Comparison of ENCODE assay signal across 27 mouse cellular contexts in the genomic region with DNA sequence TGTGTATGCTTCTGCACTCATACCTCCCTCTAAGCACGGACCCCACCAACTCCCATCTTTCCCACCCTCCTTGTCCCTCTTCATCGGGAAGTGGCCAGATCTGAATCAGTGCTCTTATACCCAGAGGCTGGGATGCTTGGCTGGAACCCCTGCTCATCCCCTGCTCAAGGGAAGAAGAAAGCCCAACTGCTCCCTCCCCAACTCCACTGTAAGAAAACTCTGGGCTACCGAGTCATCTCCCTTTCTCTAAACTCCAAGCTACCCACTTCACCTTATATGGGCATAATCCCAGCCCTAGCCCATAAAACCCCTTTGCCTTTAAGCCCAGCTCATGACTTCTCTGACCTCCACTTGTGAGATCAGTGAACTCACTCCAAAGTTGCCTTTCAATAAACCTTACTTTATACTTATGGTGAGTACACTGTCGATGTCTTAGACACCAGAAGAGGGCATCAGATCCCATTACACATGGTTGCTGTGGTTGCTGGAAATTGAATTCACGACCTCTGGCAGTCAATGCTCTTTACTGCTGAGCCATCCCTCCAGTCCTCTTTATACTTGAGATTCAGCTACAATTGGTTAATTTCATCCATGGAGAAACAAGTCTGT. TPM values are rescaled to one million over a fixed set of nuclear protein-coding genes. Genes with fewer than 3 reads are reported as not detected.
DNase-seq lines count a peak whose midpoint lies in the region; ATAC-seq and TF ChIP-seq lines count a peak whose summit lies in the region.
"Had no signal": no experiment of that assay in that cellular context is flagged by ENCODE, and none has a peak within 500 bp of the region (broad histone marks: within the 10 kb centered on the region; RNA-seq: fewer than 3 reads in every experiment).

No protein-coding gene starts in this region.

- H3K27me3 ChIP-seq in intestine, postnatal 0 days (replicated peaks; ENCODE audit: control insufficient read depth, insufficient read depth, low read length) = no peaks in the 10 kb centered on the region
- H3K27me3 ChIP-seq in intestine, embryonic 15.5 days (replicated peaks) = no peaks in the 10 kb centered on the region
- no peaks in the 10 kb centered on the region for H3K27me3 ChIP-seq in liver, postnatal 0 days (ENCODE audit: insufficient read depth, low read length)
- no peaks in the 10 kb centered on the region for H3K27me3 ChIP-seq in liver, embryonic 11.5 days (replicated peaks; ENCODE audit: control insufficient read depth, insufficient read depth, low read length)
- no peaks in the 10 kb centered on the region for H3K27me3 ChIP-seq in midbrain, embryonic 10.5 days (ENCODE audit: low read depth, poor library complexity, severe bottlenecking)
- H3K27me3 ChIP-seq in hindbrain, embryonic 12.5 days = no peaks in the 10 kb centered on the region
- H3K27me3 ChIP-seq: forebrain, embryonic 13.5 days; hindbrain, embryonic 13.5 days had no signal

- H3K36me3 ChIP-seq in intestine, postnatal 0 days (ENCODE audit: control insufficient read depth, insufficient read depth) = no peaks in the 10 kb centered on the region
- H3K36me3 ChIP-seq in intestine, embryonic 15.5 days = no peaks in the 10 kb centered on the region
- H3K36me3 ChIP-seq in liver, postnatal 0 days (replicated peaks; ENCODE audit: insufficient read depth, low read length) = no peaks in the 10 kb centered on the region
- H3K36me3 ChIP-seq in liver, embryonic 11.5 days (ENCODE audit: control insufficient read depth, insufficient read depth, low read length) = no peaks in the 10 kb centered on the region
- no peaks in the 10 kb centered on the region for H3K36me3 ChIP-seq in midbrain, embryonic 10.5 days
- H3K36me3 ChIP-seq in hindbrain, embryonic 12.5 days = no peaks in the 10 kb centered on the region
- H3K36me3 ChIP-seq: forebrain, embryonic 10.5 days; hindbrain, embryonic 13.5 days had no signal

- DNase-seq in liver, postnatal 0 days = no peak
- no peak for DNase-seq in liver, embryonic 11.5 days (ENCODE audit: low spot score)
- DNase-seq in ES-CJ7 (ENCODE audit: low read depth, low spot score) = peak; percentile 59
- no peak for DNase-seq in midbrain, embryonic 10.5 days (ENCODE audit: low spot score)
- DNase-seq: adrenal gland, adult 2 months; adrenal gland, postnatal 14 days; B cell, adult 2 months; cerebellum, adult 11-12 months; cerebellum, adult 9-10 months; cerebellum, postnatal 14 days; gastrocnemius, postnatal 10 days; gastrocnemius, postnatal 36 days; heart, adult 2 months had no signal

- H3K27ac ChIP-seq in intestine, postnatal 0 days (ENCODE audit: low read depth, low read length) = no peak overlapping the region
- no peak overlapping the region for H3K27ac ChIP-seq in intestine, embryonic 15.5 days
- no peak overlapping the region for H3K27ac ChIP-seq in liver, postnatal 0 days (ENCODE audit: low read depth)
- no peak overlapping the region for H3K27ac ChIP-seq in liver, embryonic 11.5 days (ENCODE audit: low read depth, low read length)
- no peak overlapping the region for H3K27ac ChIP-seq in midbrain, embryonic 10.5 days (replicated peaks)
- H3K27ac ChIP-seq in hindbrain, embryonic 12.5 days = no peak overlapping the region
- H3K27ac ChIP-seq: forebrain, embryonic 10.5 days; forebrain, embryonic 13.5 days; heart, adult 2 months; hindbrain, embryonic 13.5 days had no signal

- no peak overlapping the region for H3K4me3 ChIP-seq in intestine, postnatal 0 days (ENCODE audit: low read depth, low read length)
- no peak overlapping the region for H3K4me3 ChIP-seq in intestine, embryonic 15.5 days (replicated peaks)
- no peak overlapping the region for H3K4me3 ChIP-seq in liver, postnatal 0 days (ENCODE audit: low read depth, low read length)
- H3K4me3 ChIP-seq in liver, embryonic 11.5 days (ENCODE audit: low read depth, low read length) = no peak overlapping the region
- H3K4me3 ChIP-seq in midbrain, embryonic 10.5 days = no peak overlapping the region
- no peak overlapping the region for H3K4me3 ChIP-seq in hindbrain, embryonic 12.5 days
- H3K4me3 ChIP-seq: forebrain, embryonic 10.5 days; forebrain, embryonic 13.5 days; heart, adult 2 months; hindbrain, embryonic 13.5 days had no signal

- ATAC-seq in intestine, postnatal 0 days = no peak
- ATAC-seq in intestine, embryonic 15.5 days = no peak
- no peak for ATAC-seq in liver, postnatal 0 days
- no peak for ATAC-seq in liver, embryonic 11.5 days (replicated peaks; ENCODE audit: low FRiP score)
- no peak for ATAC-seq in hindbrain, embryonic 12.5 days (ENCODE audit: low FRiP score)
- ATAC-seq: forebrain, embryonic 13.5 days; forebrain, embryonic 16.5 days; hindbrain, embryonic 16.5 days; Patski had no signal

- H3K4me2 ChIP-seq in intestine, postnatal 0 days (replicated peaks; ENCODE audit: low read depth) = no peak overlapping the region
- no peak overlapping the region for H3K4me2 ChIP-seq in intestine, embryonic 15.5 days (replicated peaks)
- H3K4me2 ChIP-seq in liver, postnatal 0 days (ENCODE audit: low read depth, low read length) = no peak overlapping the region
- H3K4me2 ChIP-seq in liver, embryonic 11.5 days = no peak overlapping the region
- H3K4me2 ChIP-seq in hindbrain, embryonic 12.5 days (replicated peaks) = no peak overlapping the region
- H3K4me2 ChIP-seq: forebrain, embryonic 13.5 days; heart, embryonic 11.5 days; hindbrain, embryonic 13.5 days had no signal

- no peak overlapping the region for H3K9ac ChIP-seq in intestine, postnatal 0 days (ENCODE audit: low read depth, low read length)
- no peak overlapping the region for H3K9ac ChIP-seq in intestine, embryonic 15.5 days
- H3K9ac ChIP-seq in liver, postnatal 0 days (replicated peaks) = no peak overlapping the region
- no peak overlapping the region for H3K9ac ChIP-seq in liver, embryonic 11.5 days (ENCODE audit: low read depth, low read length)
- H3K9ac ChIP-seq in hindbrain, embryonic 12.5 days = no peak overlapping the region
- H3K9ac ChIP-seq: forebrain, embryonic 13.5 days; hindbrain, embryonic 13.5 days had no signal

- H3K4me1 ChIP-seq in intestine, postnatal 0 days (replicated peaks; ENCODE audit: control insufficient read depth, insufficient read depth, low read length) = no peaks in the 10 kb centered on the region
- no peaks in the 10 kb centered on the region for H3K4me1 ChIP-seq in intestine, embryonic 15.5 days (replicated peaks)
- no peaks in the 10 kb centered on the region for H3K4me1 ChIP-seq in liver, postnatal 0 days (ENCODE audit: insufficient read depth)
- no peaks in the 10 kb centered on the region for H3K4me1 ChIP-seq in liver, embryonic 11.5 days (replicated peaks; ENCODE audit: control insufficient read depth, insufficient read depth, low read length)
- peaks cover 8% of the 10 kb centered on the region for H3K4me1 ChIP-seq in midbrain, embryonic 10.5 days
- H3K4me1 ChIP-seq in hindbrain, embryonic 12.5 days = peaks cover 4% of the 10 kb centered on the region; the same call in 1 of the 2 replicates
- H3K4me1 ChIP-seq: hindbrain, embryonic 13.5 days had no signal

- no peak for TF ChIP-seq EP300 in liver, postnatal 0 days (IDR thresholded peaks at IDR 0.05; ENCODE audit: low read depth)

- 44% methylated on average over 5 of the region's 5 CpGs for WGBS in intestine, postnatal 0 days
- WGBS in intestine, embryonic 15.5 days = 41% methylated on average over 5 of the region's 5 CpGs
- WGBS in liver, postnatal 0 days (ENCODE audit: insufficient replicate concordance) = 42% methylated on average over 5 of the region's 5 CpGs
- 44% methylated on average over 5 of the region's 5 CpGs for WGBS in liver, embryonic 11.5 days
- WGBS in midbrain, embryonic 10.5 days = 61% methylated on average over 5 of the region's 5 CpGs
- WGBS in hindbrain, embryonic 12.5 days = 64% methylated on average over 5 of the region's 5 CpGs

- peak; percentile 23; the same call in 1 of the 2 replicates for TF ChIP-seq CTCF in intestine, postnatal 0 days (IDR thresholded peaks at IDR 0.05; ENCODE audit: low read depth)
- 0 out of 2 replicates have a peak, but pooled peaks have one; percentile 19 for TF ChIP-seq CTCF in liver, postnatal 0 days (IDR thresholded peaks at IDR 0.05; ENCODE audit: low read depth)

- no peaks in the 10 kb centered on the region for H3K9me3 ChIP-seq in intestine, postnatal 0 days (ENCODE audit: control insufficient read depth)
- no peaks in the 10 kb centered on the region for H3K9me3 ChIP-seq in intestine, embryonic 15.5 days
- no peaks in the 10 kb centered on the region for H3K9me3 ChIP-seq in liver, postnatal 0 days (ENCODE audit: low read length)
- H3K9me3 ChIP-seq in liver, embryonic 11.5 days (ENCODE audit: control insufficient read depth, low read length) = no peaks in the 10 kb centered on the region
- H3K9me3 ChIP-seq in midbrain, embryonic 10.5 days (replicated peaks) = no peaks in the 10 kb centered on the region
- H3K9me3 ChIP-seq in hindbrain, embryonic 12.5 days (replicated peaks) = no peaks in the 10 kb centered on the region
- H3K9me3 ChIP-seq: forebrain, embryonic 10.5 days; forebrain, embryonic 13.5 days; hindbrain, embryonic 13.5 days had no signal

RNA-seq across cellular contexts. Expression of a gene that starts 8.3 kb away (rescaled TPM):
- polyA plus RNA-seq in intestine, postnatal 0 days (2015; fragmentation: Nextera tagmentation; extraction: Ambion mirVana) = not detected in 2 replicates
- not detected in 2 replicates for polyA plus RNA-seq in intestine, embryonic 15.5 days (2015; fragmentation: Nextera tagmentation; extraction: Ambion mirVana)
- polyA plus RNA-seq in liver, postnatal 0 days (2015; fragmentation: Nextera tagmentation; extraction: Ambion mirVana) = not detected in 2 replicates
- polyA plus RNA-seq in liver, embryonic 11.5 days (2014; fragmentation: Nextera tagmentation; extraction: Ambion mirVana) = not detected in 2 replicates
- not detected in 2 replicates for polyA plus RNA-seq in midbrain, embryonic 10.5 days (2016; fragmentation: Nextera tagmentation; extraction: Ambion mirVana)
- polyA plus RNA-seq in hindbrain, embryonic 12.5 days (2016; fragmentation: Nextera tagmentation; extraction: Ambion mirVana) = not detected in 2 replicates
- polyA plus RNA-seq: adrenal gland, adult 2 months; embryonic facial prominence, embryonic 11.5 days; embryonic facial prominence, embryonic 14.5 days; forebrain, embryonic 10.5 days; forebrain, embryonic 13.5 days; forebrain, embryonic 16.5 days; heart, adult 2 months; heart, embryonic 11.5 days; heart, embryonic 14.5 days; heart, postnatal 0 days; hindbrain, embryonic 13.5 days; hindbrain, embryonic 16.5 days; Patski had no signal

RNA-seq across cellular contexts. Expression of a gene that starts 14.3 kb away (rescaled TPM):
- 14.7 and 19.7 TPM in 2 replicates for polyA plus RNA-seq in intestine, postnatal 0 days (2015; fragmentation: Nextera tagmentation; extraction: Ambion mirVana)
- 24.0 and 25.6 TPM in 2 replicates for polyA plus RNA-seq in intestine, embryonic 15.5 days (2015; fragmentation: Nextera tagmentation; extraction: Ambion mirVana)
- polyA plus RNA-seq in liver, postnatal 0 days (2015; fragmentation: Nextera tagmentation; extraction: Ambion mirVana) = 11.8 and 12.5 TPM in 2 replicates
- 25.0 and 26.1 TPM in 2 replicates for polyA plus RNA-seq in liver, embryonic 11.5 days (2014; fragmentation: Nextera tagmentation; extraction: Ambion mirVana)
- polyA plus RNA-seq in midbrain, embryonic 10.5 days (2016; fragmentation: Nextera tagmentation; extraction: Ambion mirVana) = 25.4 and 29.9 TPM in 2 replicates
- 32.9 and 36.7 TPM in 2 replicates for polyA plus RNA-seq in hindbrain, embryonic 12.5 days (2016; fragmentation: Nextera tagmentation; extraction: Ambion mirVana)

RNA-seq across cellular contexts. Expression of a gene that starts 22.1 kb away (rescaled TPM):
- polyA plus RNA-seq in intestine, postnatal 0 days (2015; fragmentation: Nextera tagmentation; extraction: Ambion mirVana) = not detected in 2 replicates
- polyA plus RNA-seq in intestine, embryonic 15.5 days (2015; fragmentation: Nextera tagmentation; extraction: Ambion mirVana) = 1.2 TPM in 2 replicates
- not detected in 2 replicates for polyA plus RNA-seq in liver, postnatal 0 days (2015; fragmentation: Nextera tagmentation; extraction: Ambion mirVana)
- not detected in 2 replicates for polyA plus RNA-seq in liver, embryonic 11.5 days (2014; fragmentation: Nextera tagmentation; extraction: Ambion mirVana)
- polyA plus RNA-seq in midbrain, embryonic 10.5 days (2016; fragmentation: Nextera tagmentation; extraction: Ambion mirVana) = not detected in 2 replicates
- not detected in 2 replicates for polyA plus RNA-seq in hindbrain, embryonic 12.5 days (2016; fragmentation: Nextera tagmentation; extraction: Ambion mirVana)
- polyA plus RNA-seq: adrenal gland, adult 2 months; forebrain, embryonic 10.5 days; forebrain, embryonic 13.5 days; forebrain, embryonic 16.5 days; heart, embryonic 14.5 days; heart, postnatal 0 days; hindbrain, embryonic 13.5 days; hindbrain, embryonic 16.5 days; Patski had no signal

RNA-seq across cellular contexts. Expression of a gene that starts 25.3 kb away (rescaled TPM):
- 138 and 142 TPM in 2 replicates for polyA plus RNA-seq in intestine, postnatal 0 days (2015; fragmentation: Nextera tagmentation; extraction: Ambion mirVana)
- polyA plus RNA-seq in intestine, embryonic 15.5 days (2015; fragmentation: Nextera tagmentation; extraction: Ambion mirVana) = 122 and 123 TPM in 2 replicates
- polyA plus RNA-seq in liver, postnatal 0 days (2015; fragmentation: Nextera tagmentation; extraction: Ambion mirVana) = 48.0 and 50.4 TPM in 2 replicates
- polyA plus RNA-seq in liver, embryonic 11.5 days (2014; fragmentation: Nextera tagmentation; extraction: Ambion mirVana) = 99.5 and 107 TPM in 2 replicates
- polyA plus RNA-seq in midbrain, embryonic 10.5 days (2016; fragmentation: Nextera tagmentation; extraction: Ambion mirVana) = 216 and 244 TPM in 2 replicates
- polyA plus RNA-seq in hindbrain, embryonic 12.5 days (2016; fragmentation: Nextera tagmentation; extraction: Ambion mirVana) = 256 and 259 TPM in 2 replicates

RNA-seq across cellular contexts. Expression of a gene that starts 25.7 kb away (rescaled TPM):
- 1,434 and 1,542 TPM in 2 replicates for polyA plus RNA-seq in intestine, postnatal 0 days (2015; fragmentation: Nextera tagmentation; extraction: Ambion mirVana)
- 2,026 and 2,084 TPM in 2 replicates for polyA plus RNA-seq in intestine, embryonic 15.5 days (2015; fragmentation: Nextera tagmentation; extraction: Ambion mirVana)
- polyA plus RNA-seq in liver, postnatal 0 days (2015; fragmentation: Nextera tagmentation; extraction: Ambion mirVana) = 1,409 and 1,489 TPM in 2 replicates
- polyA plus RNA-seq in liver, embryonic 11.5 days (2014; fragmentation: Nextera tagmentation; extraction: Ambion mirVana) = 2,656 and 2,838 TPM in 2 replicates
- 1,926 and 2,208 TPM in 2 replicates for polyA plus RNA-seq in midbrain, embryonic 10.5 days (2016; fragmentation: Nextera tagmentation; extraction: Ambion mirVana)
- polyA plus RNA-seq in hindbrain, embryonic 12.5 days (2016; fragmentation: Nextera tagmentation; extraction: Ambion mirVana) = 1,265 and 1,340 TPM in 2 replicates
